Mouse (Mus musculus) lung, postnatal 10 days (tissue): ENCODE data around the gene Cdc14a.

ENCODE experiments used
- DNase-seq: peaks from one replicate; pipeline ENCODE4 v3.0.0; 2021

The Cdc14a gene

DNA sequence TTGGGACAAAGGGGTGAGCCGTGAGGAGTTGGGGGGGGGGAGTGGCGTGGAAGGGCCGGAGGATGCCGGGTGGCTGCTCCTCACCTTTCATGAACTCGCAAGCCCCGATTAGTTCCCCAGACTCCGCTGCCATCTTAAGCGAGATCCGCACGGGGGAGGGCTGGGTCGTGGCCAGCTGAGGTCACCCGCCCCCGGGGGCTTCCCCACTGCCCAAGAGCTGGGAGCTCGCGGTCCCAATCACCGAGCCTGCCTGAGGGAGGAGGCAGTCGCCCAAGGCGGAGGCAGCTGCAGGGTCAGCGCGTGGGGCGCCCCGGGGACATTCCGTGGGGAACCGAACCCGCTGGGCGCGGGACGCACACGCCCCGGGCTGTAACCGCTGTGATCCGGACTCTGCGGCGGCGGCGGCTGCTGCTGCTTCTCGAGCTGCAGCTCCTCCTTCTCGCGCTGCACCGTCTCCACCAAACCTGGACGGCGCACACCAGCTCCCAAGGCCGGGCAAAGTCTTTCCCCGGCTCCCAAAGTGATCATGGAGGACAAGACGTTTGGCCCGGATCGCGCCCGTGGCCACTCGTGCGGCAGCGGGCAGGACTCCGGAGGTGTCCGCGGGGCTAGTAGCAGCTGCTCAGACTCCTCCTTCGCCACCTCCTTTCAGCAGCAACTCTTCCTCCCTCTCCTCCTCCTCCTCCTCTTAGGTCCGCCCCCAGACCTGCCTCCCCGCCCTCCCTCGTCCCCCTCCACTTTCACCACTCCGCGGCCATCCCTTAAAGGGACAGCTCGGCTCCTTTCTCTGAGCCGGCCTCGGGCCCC is at the start of gene Cdc14a:
Gene Cdc14a (minus strand): TSS at position 680 of the 807 bp plus-strand sequence.
- DNase-seq: peak; percentile 89

DNA sequence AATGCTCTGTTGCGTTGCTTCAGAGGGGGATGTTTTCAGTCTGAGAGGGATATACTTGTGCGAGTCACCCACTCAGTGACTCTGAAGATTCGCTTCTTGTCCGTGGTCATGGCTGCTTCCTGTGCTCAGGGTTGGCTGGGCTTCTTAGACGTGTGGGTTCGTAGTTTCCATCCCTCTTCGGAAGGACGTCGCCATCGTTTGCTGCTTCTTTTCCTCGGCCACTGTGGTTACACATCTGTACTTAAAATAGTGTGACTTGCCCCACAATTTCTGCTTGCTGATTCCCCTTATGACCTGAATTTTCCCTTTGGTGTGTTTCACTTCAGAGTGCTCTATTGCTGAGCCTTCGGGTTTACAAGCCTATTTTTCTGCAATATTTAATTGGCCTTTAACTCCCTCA is 41.9 kb upstream of the Cdc14a start:
- DNase-seq: no peak

DNA sequence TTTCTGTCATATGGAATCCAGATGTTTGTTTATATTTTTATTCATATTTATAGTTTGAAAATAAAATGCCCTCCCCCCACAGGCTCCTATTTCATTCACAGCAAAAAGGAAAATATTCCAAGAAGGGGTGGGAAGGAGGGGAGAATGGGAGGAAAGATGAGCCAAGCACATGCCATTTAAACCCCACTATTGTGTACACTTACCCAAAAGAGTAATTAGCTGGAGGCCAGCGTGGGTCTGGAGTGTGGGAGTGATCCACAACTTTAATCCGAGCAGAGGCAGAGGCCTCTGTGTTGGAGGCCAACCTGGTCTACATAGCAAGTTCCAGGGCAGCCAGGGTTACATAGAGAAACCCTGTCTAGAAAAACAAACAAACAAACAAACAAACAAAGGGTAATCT is 40.5 kb upstream of the Cdc14a start:
- DNase-seq: no peak

DNA sequence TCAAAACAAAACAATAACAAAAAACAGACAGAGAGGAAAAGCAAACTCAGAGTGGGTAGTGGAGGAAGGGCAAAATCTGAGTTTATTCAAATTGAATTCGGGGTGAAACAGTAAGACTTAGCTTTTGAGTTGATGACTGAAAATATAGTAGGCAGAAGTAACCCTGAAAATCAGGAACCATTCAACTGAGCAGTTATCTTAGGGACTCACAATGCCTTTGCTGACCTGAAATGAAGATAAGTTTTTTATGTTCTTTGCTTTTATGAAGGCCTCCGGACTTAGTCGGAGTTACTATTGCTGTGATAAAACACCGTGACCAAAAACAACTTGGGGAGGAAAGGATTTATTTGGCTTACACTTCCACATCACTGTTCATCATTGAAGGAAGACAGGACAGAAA is 37.2 kb upstream of the Cdc14a start:
- no peak for DNase-seq

DNA sequence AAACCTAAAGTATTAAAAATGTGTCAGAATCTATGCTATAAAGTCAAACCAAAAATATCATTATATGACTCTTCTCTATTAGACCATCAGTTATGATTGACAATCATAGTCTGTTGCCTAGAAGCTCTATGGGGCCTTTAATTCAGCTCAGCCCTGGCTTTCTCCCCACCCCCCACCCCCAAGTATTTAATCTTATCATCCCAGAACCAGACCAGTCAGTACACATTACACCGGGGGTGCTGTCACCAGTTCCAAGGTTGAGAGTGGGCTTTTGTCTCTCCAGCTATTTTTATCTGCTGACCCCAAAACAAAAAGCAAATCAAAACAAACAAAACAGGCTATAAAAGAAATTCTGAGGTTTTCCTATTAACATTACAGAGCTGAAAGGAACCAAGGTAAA is 30.7 kb upstream of the Cdc14a start:
- DNase-seq: no peak

DNA sequence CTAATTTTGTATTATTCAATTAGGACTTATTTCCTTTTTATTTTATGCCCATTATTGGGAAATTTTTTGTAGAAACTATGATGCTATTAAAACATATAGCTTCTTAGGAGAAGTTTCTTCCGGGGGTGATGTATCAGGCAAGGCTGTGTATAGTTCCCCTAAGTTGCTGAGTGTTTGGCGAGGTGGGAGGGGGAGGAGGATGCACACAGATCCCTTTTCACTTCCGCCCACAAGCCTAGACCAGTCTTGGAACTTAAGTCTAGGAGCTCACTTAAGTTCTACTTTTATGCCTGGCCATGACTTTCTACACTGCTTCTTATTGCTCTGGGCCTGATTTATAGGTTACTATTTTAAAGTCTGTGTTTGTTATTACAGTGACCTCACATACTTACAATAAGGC is 26.9 kb upstream of the Cdc14a start:
- no peak for DNase-seq

DNA sequence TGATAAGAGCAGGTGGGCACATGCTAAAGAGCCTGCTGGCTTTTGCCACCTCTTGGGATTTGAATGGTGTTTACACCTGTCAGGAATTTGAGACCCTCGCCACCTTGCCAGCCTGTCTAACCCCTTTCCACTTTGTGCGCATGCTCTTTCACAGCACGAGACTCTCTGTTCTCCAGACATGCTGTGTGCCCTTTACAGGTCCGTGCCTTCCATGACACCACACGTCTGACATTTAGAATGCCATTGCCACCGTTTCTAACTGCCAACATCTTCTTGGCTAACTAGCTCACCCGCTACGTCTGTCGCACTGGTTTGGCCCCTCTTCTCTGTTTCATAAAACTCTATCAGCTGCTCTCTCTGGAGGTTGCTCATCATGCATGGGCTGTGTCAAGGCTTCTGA is 20.5 kb upstream of the Cdc14a start:
- no peak for DNase-seq

DNA sequence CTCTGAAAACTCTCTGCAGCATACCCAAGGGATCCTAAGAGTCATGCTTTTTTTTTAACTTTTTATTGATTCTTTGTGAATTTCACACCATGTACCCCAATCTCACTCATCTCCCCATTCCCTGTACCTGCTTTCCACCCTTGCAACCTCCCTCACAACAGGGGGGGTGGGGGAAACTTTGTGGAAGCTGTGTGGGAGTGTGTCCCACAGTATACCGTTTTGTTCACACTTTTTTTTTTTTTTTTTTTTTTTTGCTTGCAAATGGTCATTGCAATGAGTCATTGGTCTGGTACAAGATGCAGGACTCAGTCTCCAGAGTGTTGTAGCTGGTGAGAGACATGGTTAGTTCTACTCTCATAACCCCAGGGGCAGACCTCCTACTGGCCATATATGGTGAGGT is 19.0 kb upstream of the Cdc14a start:
- no peak for DNase-seq

DNA sequence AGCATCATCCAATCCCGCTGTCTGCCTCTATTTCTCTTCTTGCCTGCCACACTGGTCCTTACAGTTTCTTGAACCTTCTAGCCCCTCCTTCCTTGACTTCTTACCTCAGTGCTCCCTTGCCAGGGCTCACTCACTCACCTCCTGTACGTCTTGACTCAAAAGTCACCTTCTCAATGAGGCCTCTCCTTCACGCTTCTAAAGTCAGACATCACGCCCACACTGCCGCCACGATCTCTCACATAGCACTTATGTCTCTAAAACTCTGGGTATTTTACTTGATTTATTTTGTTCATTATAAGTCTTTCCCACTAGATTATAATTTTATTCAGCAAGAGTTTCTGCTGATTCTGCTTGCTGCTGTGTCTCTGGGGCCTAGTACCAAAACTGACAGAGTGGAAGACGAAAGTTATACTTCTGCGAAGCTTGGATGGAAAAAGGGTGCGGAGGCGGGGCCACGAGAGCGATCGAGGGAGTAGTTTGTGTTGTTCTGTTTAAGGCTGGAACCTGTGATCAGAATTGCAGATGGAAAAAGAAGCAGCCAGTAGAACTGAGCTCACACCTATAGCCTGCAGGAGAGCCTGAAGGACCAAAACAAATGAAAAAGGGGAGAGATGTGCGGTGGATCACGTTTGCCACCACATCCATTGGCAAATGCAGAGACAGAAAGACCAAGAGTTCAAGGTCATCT is 17.8 kb upstream of the Cdc14a start:
- DNase-seq: no peak

DNA sequence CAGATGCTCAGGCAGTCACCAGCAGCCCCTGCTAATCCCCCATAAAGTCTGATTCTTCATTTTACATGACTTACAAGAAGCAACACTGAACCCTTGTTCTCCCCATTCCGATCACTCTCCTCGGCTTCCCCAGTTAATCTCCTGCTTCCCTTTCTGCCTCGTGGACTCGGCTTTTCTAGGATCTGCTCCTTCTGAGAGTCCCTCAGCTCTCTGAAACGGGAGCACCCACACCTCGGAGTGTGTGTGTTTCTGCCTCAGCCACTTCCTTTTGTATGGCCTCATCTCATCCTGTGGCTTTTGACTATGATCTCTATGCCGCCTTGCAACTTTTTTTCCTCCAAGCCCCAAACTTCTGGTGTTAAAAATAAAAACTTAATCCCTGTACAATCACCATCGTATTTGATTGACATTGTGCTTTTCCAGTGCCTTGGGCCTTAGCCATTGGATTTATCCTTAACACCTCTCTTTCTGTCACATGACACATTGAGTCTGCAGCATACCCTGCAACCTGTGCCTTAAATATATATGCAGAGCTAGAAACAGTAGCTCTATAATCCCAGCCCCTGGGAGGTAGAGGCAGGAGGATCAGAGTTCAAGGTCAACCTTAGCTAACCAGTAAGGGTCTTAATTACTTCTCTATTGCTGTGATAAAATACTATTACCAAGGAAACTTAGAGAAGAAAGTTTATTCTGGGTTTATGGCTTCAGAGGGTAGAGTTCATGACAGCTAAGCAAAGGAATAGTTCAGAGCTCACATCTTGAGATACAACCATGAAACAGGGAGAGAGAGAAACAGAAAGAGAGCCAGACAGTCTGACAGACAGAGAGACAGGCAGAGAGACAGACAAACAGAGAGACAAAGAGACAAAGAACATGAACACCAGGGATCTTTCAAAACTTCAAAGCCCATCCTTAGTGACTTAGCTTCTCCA is 16.5 kb upstream of the Cdc14a start:
- no peak for DNase-seq

DNA sequence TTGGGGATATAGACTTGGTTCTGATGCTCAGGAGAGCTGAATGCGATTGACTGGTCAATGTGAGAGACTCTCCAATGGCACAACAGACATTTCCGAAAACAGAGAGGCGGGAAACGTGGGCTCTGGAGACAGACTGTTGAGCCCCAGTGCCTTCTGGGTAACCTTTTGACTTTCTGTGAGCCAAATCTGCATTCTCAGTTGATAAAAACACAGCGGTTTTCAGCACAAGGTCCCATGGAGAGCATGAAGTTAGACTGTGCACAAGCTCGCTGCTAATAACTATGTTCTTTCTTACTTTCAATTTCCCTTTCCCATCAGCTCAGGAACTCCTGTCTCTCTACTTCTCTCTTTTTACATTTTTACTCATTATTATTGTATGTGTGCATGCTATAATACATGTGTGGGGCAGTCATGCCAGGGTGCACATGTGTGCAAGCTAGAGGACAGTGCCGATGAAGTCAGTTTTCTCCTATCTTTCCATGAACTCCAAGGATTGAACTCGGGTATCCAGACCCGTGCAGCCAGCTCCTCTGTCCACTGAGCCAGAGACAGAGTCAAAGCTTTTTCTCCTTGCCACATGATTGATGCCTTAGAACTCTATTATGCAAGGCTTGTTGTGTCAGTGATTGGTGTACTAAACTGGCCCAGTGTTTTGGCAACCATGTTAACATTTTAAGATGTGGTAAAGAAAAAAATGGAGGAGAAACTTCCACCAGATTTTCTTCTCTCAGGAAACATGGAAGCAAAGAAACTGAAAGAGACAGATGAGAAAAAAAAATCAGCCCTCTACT is 13.2 kb upstream of the Cdc14a start:
- DNase-seq: no peak

DNA sequence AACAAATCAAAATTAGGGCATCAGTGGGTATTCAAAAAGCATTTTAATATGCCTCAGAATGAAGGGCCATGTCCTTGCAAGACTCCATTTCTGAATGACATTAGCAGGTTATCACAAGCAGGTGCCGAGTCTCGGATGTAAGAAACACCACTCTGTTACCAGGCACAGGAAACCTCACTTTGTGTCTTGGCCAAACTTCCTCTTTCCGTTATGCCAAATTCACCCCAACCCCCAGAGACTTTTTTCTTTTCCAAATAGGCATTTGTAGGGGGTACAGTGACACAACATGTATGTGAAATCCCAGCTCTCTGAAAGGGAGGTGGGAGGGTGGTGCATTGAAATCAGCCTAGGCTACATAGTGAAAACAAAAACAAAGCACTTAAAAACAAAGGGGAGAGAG is 12.3 kb upstream of the Cdc14a start:
- no peak for DNase-seq

DNA sequence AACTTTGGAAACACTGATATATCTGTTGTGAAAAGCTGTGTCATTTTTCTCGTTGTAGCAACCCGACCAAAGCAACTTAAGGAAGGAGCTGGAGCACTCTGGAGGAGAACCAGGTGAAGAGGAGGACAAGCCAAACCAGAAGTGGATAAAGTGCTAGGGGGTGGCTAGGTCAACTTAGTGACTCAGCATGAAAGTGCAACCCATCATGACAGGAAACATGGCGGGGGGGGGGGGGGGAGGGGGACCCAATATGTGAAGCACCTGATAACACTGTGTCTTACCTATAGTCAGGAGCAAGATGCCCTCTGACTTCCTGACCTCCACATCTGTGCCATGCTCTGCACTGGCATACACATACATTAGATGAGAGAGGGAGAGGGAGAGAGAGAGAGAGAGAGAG is 10.9 kb upstream of the Cdc14a start:
- DNase-seq: no peak

DNA sequence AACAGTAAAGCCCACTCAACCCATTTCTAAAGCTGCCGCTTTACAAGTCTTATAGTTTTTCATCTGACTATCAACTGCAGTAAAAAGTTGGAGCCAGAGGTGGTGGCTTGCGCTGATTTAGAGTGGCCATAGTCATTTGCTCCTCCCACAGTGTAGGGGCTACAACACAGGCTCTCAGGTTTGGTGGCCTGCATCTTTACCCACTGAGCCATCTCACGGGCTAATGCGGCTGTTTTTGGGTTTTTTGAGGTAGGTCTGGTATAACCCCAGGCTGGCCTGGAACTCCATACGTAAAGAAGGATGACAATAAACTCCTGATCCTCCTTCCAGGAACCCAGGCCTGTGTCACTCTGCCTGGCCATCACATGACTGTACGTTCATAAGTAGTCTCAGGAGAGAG is 2.1 kb upstream of the Cdc14a start:
- no peak for DNase-seq

DNA sequence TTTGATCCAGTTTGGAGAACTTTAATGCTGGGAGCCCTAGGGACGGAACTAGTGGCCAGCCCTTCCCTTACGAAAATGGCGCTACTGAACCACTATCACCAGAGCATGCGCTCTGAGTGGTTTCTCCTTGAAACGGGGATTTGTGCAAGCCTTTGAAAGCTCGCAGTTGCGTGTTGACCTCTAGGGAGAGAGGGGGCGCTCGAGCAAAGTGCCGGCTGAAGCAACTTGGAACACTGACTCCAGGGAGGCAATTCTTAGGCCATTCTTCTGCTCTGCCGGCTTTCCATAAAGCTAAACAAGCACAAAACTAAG is 1.1 kb upstream of the Cdc14a start:
- peak; percentile 93 for DNase-seq

DNA sequence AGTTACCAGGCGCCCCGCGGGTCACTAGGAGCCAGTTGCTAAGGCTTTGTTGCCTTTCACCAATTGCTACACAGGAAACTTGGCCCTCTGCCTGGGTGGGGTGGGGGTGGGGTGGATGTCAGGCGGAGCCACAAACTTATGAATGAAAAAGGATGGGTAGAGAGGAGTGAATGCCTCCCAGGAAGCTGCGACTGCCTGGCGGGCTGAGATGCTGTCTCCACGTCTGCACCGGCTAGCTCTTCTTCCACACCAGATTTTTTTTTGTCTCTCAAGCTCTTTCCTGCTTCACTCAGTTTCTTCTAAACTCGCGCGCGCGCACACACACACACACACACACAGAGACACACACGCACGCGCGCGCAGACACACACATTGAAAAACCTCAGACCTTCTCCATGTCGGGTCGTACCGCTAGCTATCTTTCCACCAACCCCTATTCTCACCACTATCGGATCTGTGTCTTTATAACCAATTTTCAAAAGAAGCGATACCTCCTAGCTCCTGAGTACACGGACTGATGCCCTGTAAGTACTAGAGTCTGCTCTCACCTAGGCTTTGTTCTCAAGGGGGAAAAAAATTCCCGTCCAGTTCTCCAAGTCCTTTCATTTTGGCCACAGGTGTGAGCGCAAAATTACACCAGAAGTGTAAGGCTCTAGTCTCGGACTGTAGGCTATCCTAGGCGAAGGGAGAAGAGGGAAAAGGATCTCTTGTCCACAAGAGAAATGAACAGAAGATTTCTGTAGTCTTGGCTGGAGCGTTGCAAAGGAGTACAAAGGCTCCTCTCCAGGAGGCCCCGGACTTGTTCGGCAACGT is 534 bp upstream of the Cdc14a start:
- DNase-seq: no peak

DNA sequence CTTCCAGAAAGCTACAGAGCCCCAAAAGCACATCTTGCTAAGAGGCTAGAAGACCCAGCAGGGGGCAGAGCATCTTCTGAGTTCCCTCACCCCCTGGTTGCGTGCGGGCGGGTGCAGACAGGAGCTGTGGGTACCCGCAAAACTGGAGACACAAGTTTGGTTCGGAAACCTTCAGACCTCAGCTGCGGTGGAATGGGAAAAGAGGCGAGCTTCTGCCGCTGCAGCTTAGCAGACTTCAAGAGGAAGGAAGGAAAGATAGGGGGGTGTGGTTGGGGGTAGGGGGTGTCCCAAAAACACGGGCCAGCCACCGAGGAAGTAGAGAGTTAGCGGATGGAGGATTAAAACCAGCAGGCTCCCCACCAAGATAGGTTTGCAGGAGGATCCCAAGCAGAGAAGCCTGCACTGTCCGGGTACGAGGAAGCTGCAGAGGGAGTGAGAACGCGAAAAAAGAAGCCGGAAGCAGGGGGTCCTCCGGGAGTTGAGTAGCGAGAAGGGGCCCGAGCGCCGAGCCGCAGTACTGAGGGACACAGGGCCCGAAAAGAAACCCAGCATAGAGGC is 958 bp downstream of the Cdc14a start:
- DNase-seq: peak; percentile 78

DNA sequence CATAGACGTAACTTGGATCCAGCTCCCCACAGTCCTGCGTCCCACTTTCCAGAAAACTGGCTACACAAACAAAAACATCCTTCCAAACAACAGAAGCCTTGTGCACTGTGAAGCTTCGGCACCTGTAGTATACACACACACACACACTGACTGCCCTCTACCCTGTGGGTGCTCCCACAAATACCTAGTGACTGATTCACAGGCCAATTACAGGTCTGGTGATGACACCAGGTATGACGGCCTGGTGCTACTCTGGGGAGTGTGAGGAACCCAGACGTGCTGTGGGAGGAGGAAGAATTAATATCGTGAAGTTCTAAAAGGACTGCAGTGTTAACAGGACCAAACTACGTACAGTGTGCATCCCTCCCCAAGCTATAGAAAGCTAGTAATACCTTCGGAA is 1.8 kb downstream of the Cdc14a start:
- DNase-seq: no peak

DNA sequence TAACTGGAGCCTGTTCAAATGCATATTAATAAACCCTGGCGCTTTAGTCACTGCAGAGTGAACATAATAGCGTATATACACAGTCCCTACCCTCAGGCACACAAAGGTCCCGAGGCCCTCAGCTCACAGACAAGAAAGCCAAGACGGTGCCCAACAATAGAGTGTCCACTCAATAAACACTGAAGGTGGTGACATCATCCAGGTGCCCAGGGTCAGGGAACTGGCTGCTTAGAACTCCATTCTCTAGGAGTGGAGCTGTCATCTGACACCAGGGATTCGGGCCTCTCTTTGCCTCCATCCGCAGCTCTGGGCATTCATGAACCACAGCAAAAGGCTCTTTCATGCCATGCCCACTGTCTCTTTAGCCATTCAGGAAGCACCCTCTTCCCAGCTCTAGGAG is 2.7 kb downstream of the Cdc14a start:
- DNase-seq: no peak

DNA sequence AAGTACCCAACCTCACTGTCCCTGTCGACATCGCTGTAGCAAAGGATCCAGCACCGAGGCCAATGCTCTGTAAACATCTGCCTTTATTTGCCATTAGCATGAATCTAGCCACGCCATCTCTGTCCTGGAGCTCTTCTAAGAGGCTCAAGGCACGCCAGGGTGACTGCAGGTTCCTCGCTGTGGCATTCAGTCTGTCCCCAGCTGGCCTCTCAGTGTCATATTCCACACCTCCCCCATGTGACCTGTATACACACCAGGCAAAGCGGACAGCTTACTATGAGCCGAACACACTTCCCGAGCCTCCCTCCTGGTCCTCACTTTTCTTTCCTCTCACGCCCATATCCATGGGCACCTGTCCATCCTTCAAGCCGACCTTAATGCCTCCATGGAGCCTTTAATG is 4.0 kb downstream of the Cdc14a start:
- no peak for DNase-seq

DNA sequence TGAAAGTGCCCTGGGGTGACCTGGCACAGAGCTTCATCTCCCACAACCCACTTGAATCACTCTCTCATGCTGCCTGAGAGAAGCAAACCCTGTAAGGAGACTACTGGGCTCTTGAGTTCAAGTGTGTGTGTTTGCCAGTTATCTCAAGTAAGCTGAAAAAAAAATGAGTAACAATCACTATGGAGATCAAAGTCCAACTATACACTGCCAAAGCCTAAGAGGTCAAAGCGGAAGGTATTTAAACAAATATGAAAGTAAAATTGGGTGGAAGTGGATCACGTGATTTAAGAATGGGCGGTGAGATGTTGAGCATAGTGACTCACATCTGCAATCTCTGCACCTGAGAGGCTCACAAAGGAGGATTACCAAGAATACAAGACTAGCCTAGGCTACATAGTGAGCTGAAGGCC is 9.4 kb downstream of the Cdc14a start:
- peak; percentile 60 for DNase-seq
